Mouse (Mus musculus) liver, embryonic 14.5 days (tissue): ENCODE results near the gene Gm26741.

ENCODE experiments used
- CTCF ChIP-seq: IDR thresholded peaks from 2 replicates; pipeline ENCODE4 v1.5.1; 2016; ENCODE audit warnings: antibody characterized with exemption, low read depth, control low read depth
- EP300 ChIP-seq: IDR thresholded peaks from 2 replicates; pipeline ENCODE4 v1.6.1; 2016; ENCODE audit warnings: antibody characterized with exemption, low read depth

GRCm38 (mm10) chr10:52407526-52407925, 49.0 kb downstream of the Gm26741 start:
- no peak for TF ChIP-seq CTCF
- TF ChIP-seq EP300 = no peak
